Mouse (Mus musculus) layer of hippocampus, postnatal 25 days (tissue): Measurements from ENCODE around the gene Ficd. TPM values are rescaled to one million over a fixed set of nuclear protein-coding genes. Genes with fewer than 3 reads are reported as not detected.
A peak's percentile ranks its signal among the peaks of the same experiment; 100 is the strongest.

Source experiments
- DNase-seq, 2 experiments: peaks; one replicate each; pipeline ENCODE4 v3.0.0; 2022; ENCODE audit warnings: mixed read lengths in 2 of 2, low spot score in 1 of 2; ENCODE audit errors: extremely low spot score in 1 of 2
- total RNA-seq, 2 experiments: library from RNA; stranded (reverse); gene quantifications; 2 replicates each; pipeline ENCODE4 v1.2.3; 2021

Ficd gene
- total RNA-seq, 2 experiments from 2014 or later, result 12.8 to 13.1 TPM

- DNase-seq, result no peak
Observed at GRCm38 (mm10) chr5:113728691-113729090, 6.9 kb upstream of the Ficd start.

- DNase-seq, result peak in 1 of 2 experiments; percentile 38
Observed at GRCm38 (mm10) chr5:113730641-113731121, 4.9 kb upstream of the Ficd start.

- no peak for DNase-seq
Observed at GRCm38 (mm10) chr5:113731174-113731573, 4.4 kb upstream of the Ficd start.

GRCm38 (mm10) chr5:113732182-113732581 is 3.4 kb upstream of the Ficd start:
- DNase-seq, result peak; percentile 51 to 79

- DNase-seq, result no peak
Observed at GRCm38 (mm10) chr5:113734376-113734775, 1.2 kb upstream of the Ficd start.

GRCm38 (mm10) chr5:113735023-113735344 is 619 bp upstream of the Ficd start:
- no peak for DNase-seq

GRCm38 (mm10) chr5:113736113-113736502 is 505 bp downstream of the Ficd start:
- no peak for DNase-seq

GRCm38 (mm10) chr5:113736522-113737164 is 1.0 kb downstream of the Ficd start:
- no peak for DNase-seq

GRCm38 (mm10) chr5:113737607-113738237 is 2.1 kb downstream of the Ficd start:
- DNase-seq, result no peak

GRCm38 (mm10) chr5:113747629-113748028 is 12.0 kb downstream of the Ficd start:
- DNase-seq, result no peak

GRCm38 (mm10) chr5:113748556-113749331 is 13.1 kb downstream of the Ficd start:
- DNase-seq, result no peak

- no peak for DNase-seq
Observed at GRCm38 (mm10) chr5:113751521-113752157, 16.0 kb downstream of the Ficd start.

GRCm38 (mm10) chr5:113755347-113756030 is 19.9 kb downstream of the Ficd start:
- DNase-seq, result no peak

- DNase-seq, result no peak
Observed at GRCm38 (mm10) chr5:113761585-113761984, 26.0 kb downstream of the Ficd start.

- no peak for DNase-seq
Observed at GRCm38 (mm10) chr5:113764426-113764825, 28.8 kb downstream of the Ficd start.

GRCm38 (mm10) chr5:113765641-113766526 is 30.3 kb downstream of the Ficd start:
- no peak for DNase-seq

- DNase-seq, result no peak
Observed at GRCm38 (mm10) chr5:113768806-113769205, 33.2 kb downstream of the Ficd start.

GRCm38 (mm10) chr5:113771213-113772162 is 35.9 kb downstream of the Ficd start:
- peak; percentile 73 to 92 for DNase-seq
